Mouse (Mus musculus) ES-E14 (cell line): ENCODE results near the gene Ap1b1. TPM values are rescaled to one million over a fixed set of nuclear protein-coding genes. Genes with fewer than 3 reads are reported as not detected.
A peak's percentile ranks its signal among the peaks of the same experiment; 100 is the strongest.

Experiments
- DNase-seq: peaks from one replicate; pipeline ENCODE4 v3.0.0-alpha.2; 2013; ENCODE audit warnings: low read depth, low spot score
- H3K27ac ChIP-seq: 2 replicates; pipeline ENCODE4 v1.5.1; 2012; ENCODE audit warnings: low read depth, mild to moderate bottlenecking, low read length, moderate library complexity, mixed read lengths; ENCODE audit not compliant: poor library complexity, insufficient read depth, severe bottlenecking
- H3K36me3 ChIP-seq: 2 replicates; pipeline ENCODE4 v1.6.1; 2012; ENCODE audit warnings: mild to moderate bottlenecking, low read length, moderate library complexity, mixed read lengths; ENCODE audit not compliant: control insufficient read depth, poor library complexity, insufficient read depth, severe bottlenecking
- H3K4me1 ChIP-seq, 2 experiments: fragments of 150-350 bp in 1 of 2; sonication (generic) in 1 of 2; 2 replicates each; pipeline ENCODE4 v1.6.1; 2012; ENCODE audit warnings: low read length in 2 of 2, mild to moderate bottlenecking in 1 of 2, mixed read lengths in 1 of 2; ENCODE audit not compliant: control insufficient read depth in 2 of 2, insufficient read depth in 2 of 2, poor library complexity in 1 of 2
- H3K4me3 ChIP-seq, 2 experiments: fragments of 150-350 bp in 1 of 2; sonication (generic) in 1 of 2; 2 replicates each; pipeline ENCODE4 v1.5.1; 2012; ENCODE audit warnings: low read length in 2 of 2, low read depth in 1 of 2, mild to moderate bottlenecking in 1 of 2, mixed read lengths in 1 of 2; ENCODE audit not compliant: insufficient read depth in 1 of 2, poor library complexity in 1 of 2, severe bottlenecking in 1 of 2
- H3K9ac ChIP-seq: 2 replicates; pipeline ENCODE4 v1.6.1; 2012; ENCODE audit warnings: low read depth, mild to moderate bottlenecking, low read length, mixed read lengths; ENCODE audit not compliant: poor library complexity, insufficient read depth, severe bottlenecking
- H3K9me3 ChIP-seq: fragments of 150-350 bp; sonication (generic); 2 replicates; pipeline ENCODE4 v1.6.1; 2012; ENCODE audit warnings: low read depth, mild to moderate bottlenecking, low read length; ENCODE audit not compliant: control insufficient read depth, insufficient read depth
- CHD2 ChIP-seq: IDR thresholded peaks from 2 replicates; pipeline ENCODE4 v1.6.1; 2014; ENCODE audit warnings: mild to moderate bottlenecking, low read depth, low read length, inconsistent platforms
- HCFC1 ChIP-seq: IDR thresholded peaks from 2 replicates; pipeline ENCODE4 v1.6.1; 2012; ENCODE audit warnings: low read length, inconsistent platforms, borderline replicate concordance; ENCODE audit not compliant: insufficient read depth
- MAFK ChIP-seq: IDR thresholded peaks from 2 replicates; pipeline ENCODE4 v1.6.1; 2014; ENCODE audit warnings: mild to moderate bottlenecking, low read depth, low read length, inconsistent platforms; ENCODE audit not compliant: insufficient read depth
- ZC3H11A ChIP-seq: IDR thresholded peaks from 2 replicates; pipeline ENCODE4 v1.6.1; 2012; ENCODE audit warnings: low read depth, mild to moderate bottlenecking, inconsistent platforms, low read length, borderline replicate concordance
- ZNF384 ChIP-seq: IDR thresholded peaks from 2 replicates; pipeline ENCODE4 v1.6.1; 2012; ENCODE audit warnings: low read depth, low read length, inconsistent platforms
- in situ Hi-C, 2 experiments: fragments of 600-800 bp; cut with MboI; formaldehyde crosslinking; loops; one replicate each; pipeline ENCODE4 v1.15.1; 2025; ENCODE audit warnings: low sequenced_read_pairs in 2 of 2, inconsistent platforms in 1 of 2; ENCODE audit not compliant: unreplicated experiment in 2 of 2
- total RNA-seq: library from RNA; depleted of rRNA; stranded (reverse); fragments of 300-350 nt; gene quantifications from 2 replicates; pipeline ENCODE4 v1.2.3, GENCODE M21; 2012

Gene Ap1b1
- total RNA-seq, 1 experiment, result 42.4 TPM

GRCm38 (mm10) chr11:5063561-5064281 lies 77.1 kb downstream of the Ap1b1 start:
- H3K9me3 ChIP-seq, result no peaks in the 10 kb centered on the region
- H3K4me1 ChIP-seq, result peaks cover 7 to 36% of the 10 kb centered on the region in 2 experiments; a peak in 3 of 4 replicates
- no peak for DNase-seq
- TF ChIP-seq MAFK (no peak), ZNF384 (no peak), ZC3H11A (no peak), HCFC1 (no peak), CHD2 (no peak)
- peak overlapping the region; percentile 87 for H3K9ac ChIP-seq
- H3K36me3 ChIP-seq, result peaks cover 23% of the 10 kb centered on the region
- peak overlapping the region; percentile 80 to 82; a peak in 3 of 4 replicates for H3K4me3 ChIP-seq
- no peak overlapping the region for H3K27ac ChIP-seq
- in situ Hi-C loops, result no loop called here

GRCm38 (mm10) chr11:5064282-5065055 lies 77.8 kb downstream of the Ap1b1 start:
- Histone ChIP-seq H3K36me3 (peaks cover 30% of the 10 kb centered on the region), H3K9ac (peak overlapping the region; percentile 87), H3K4me3 (peak overlapping the region; percentile 80 to 82), H3K4me1 (peaks cover 2 to 29% of the 10 kb centered on the region in 2 experiments; a peak in 3 of 4 replicates), H3K27ac (no peak overlapping the region), H3K9me3 (no peaks in the 10 kb centered on the region)
- in situ Hi-C loops, result no loop called here
- no peak for DNase-seq
- no peak for TF ChIP-seq ZNF384
- TF ChIP-seq HCFC1, result peak; percentile 35; the same call in 1 of the 2 replicates
- no peak for TF ChIP-seq ZC3H11A
- no peak for TF ChIP-seq CHD2
- TF ChIP-seq MAFK, result no peak

GRCm38 (mm10) chr11:5065056-5065821 lies 78.6 kb downstream of the Ap1b1 start, which contains the start of gene Gas2l1:
Gene Gas2l1 (minus strand): TSS chr11:5065327.
- Histone ChIP-seq H3K9ac (peak within 1 kb of the TSS; percentile 87), H3K4me1 (peaks cover 2 to 26% of the 10 kb centered on the region in 2 experiments; a peak in 3 of 4 replicates), H3K27ac (no peak within 1 kb of the TSS), H3K9me3 (no peaks in the 10 kb centered on the region), H3K36me3 (peaks cover 34% of the 10 kb centered on the region), H3K4me3 (peak within 1 kb of the TSS; percentile 80 to 82)
- in situ Hi-C loops, result no loop called here
- peak; percentile 90 for DNase-seq
- no peak for TF ChIP-seq ZC3H11A
- 0 out of 2 replicates have a peak, but pooled peaks have one; percentile 13 for TF ChIP-seq HCFC1

- DNase-seq, result no peak
- TF ChIP-seq ZC3H11A (no peak), ZNF384 (no peak), HCFC1 (no peak), CHD2 (no peak), MAFK (no peak)
- Histone ChIP-seq H3K4me1 (peaks cover 2 to 19% of the 10 kb centered on the region in 2 experiments; a peak in 2 of 4 replicates), H3K9ac (no peak overlapping the region), H3K36me3 (peaks cover 39% of the 10 kb centered on the region), H3K9me3 (no peaks in the 10 kb centered on the region), H3K27ac (no peak overlapping the region), H3K4me3 (no peak overlapping the region)
- in situ Hi-C loops, result no loop called here
Observed at GRCm38 (mm10) chr11:5067063-5067462, 80.4 kb downstream of the Ap1b1 start.
